Mouse (Mus musculus) intestine, postnatal 0 days (tissue): ENCODE measurements around the gene Igfbp3. TPM values are rescaled to one million over a fixed set of nuclear protein-coding genes. Genes with fewer than 3 reads are reported as not detected.
A peak's percentile ranks its signal among the peaks of the same experiment; 100 is the strongest.

Source experiments
- ATAC-seq: fragments of 200-750 bp; cut with Nextera tagmentation; 2 replicates; pipeline ENCODE4 v1.8.0; 2017; ENCODE audit warnings: mild to moderate bottlenecking, moderate TSS enrichment, moderate library complexity
- H3K27ac ChIP-seq: fragments of 300-500 bp; sonication (generic); 2 replicates; pipeline ENCODE4 v1.5.1; 2014; ENCODE audit warnings: mild to moderate bottlenecking, low read depth, low read length, moderate library complexity
- H3K27me3 ChIP-seq: fragments of 300-500 bp; sonication (generic); replicated peaks from 2 replicates; pipeline ENCODE4 v1.6.1; 2014; ENCODE audit warnings: low read length, mixed read lengths; ENCODE audit not compliant: control insufficient read depth, insufficient read depth
- H3K36me3 ChIP-seq: fragments of 300-500 bp; sonication (generic); 2 replicates; pipeline ENCODE4 v1.6.1; 2014; ENCODE audit warnings: mild to moderate bottlenecking, moderate library complexity; ENCODE audit not compliant: control insufficient read depth, insufficient read depth
- H3K4me1 ChIP-seq: fragments of 300-500 bp; sonication (generic); replicated peaks from 2 replicates; pipeline ENCODE4 v1.6.1; 2014; ENCODE audit warnings: antibody characterized with exemption, low read length, mixed read lengths; ENCODE audit not compliant: control insufficient read depth, insufficient read depth
- H3K4me2 ChIP-seq: fragments of 300-500 bp; sonication (generic); replicated peaks from 2 replicates; pipeline ENCODE4 v1.6.1; 2014; ENCODE audit warnings: low read depth, mild to moderate bottlenecking, moderate library complexity
- H3K4me3 ChIP-seq: fragments of 300-500 bp; sonication (generic); 2 replicates; pipeline ENCODE4 v1.5.1; 2014; ENCODE audit warnings: low read depth, low read length
- H3K9ac ChIP-seq: fragments of 300-500 bp; sonication (generic); 2 replicates; pipeline ENCODE4 v1.6.1; 2014; ENCODE audit warnings: mild to moderate bottlenecking, low read depth, low read length
- H3K9me3 ChIP-seq: fragments of 300-500 bp; sonication (generic); 2 replicates; pipeline ENCODE4 v1.6.1; 2016; ENCODE audit warnings: mixed run types; ENCODE audit not compliant: control insufficient read depth
- CTCF ChIP-seq: sonication (generic); IDR thresholded peaks from 2 replicates; pipeline ENCODE4 v1.5.1; 2016; ENCODE audit warnings: low read depth, mild to moderate bottlenecking, control low read depth, antibody characterized with exemption, moderate library complexity
- WGBS: fragments of 180-500 bp; shearing (Covaris S2); extraction: QIAGEN DNeasy Blood & Tissue Kit; methylation state at CpG from one replicate; pipeline ENCODE4 v1.1.7; 2014; 5-methylcytosine and 5-hydroxymethylcytosine counted together
- polyA plus RNA-seq: library from polyadenylated mRNA; unstranded; fragments of >200 nt; fragmentation: Nextera tagmentation; extraction: Ambion mirVana; gene quantifications from 2 replicates; pipeline ENCODE4 v1.2.1, GENCODE M21; 2015

Igfbp3 gene
- polyA plus RNA-seq, 1 experiment from 2014 or later, result 52.7 TPM

DNA sequence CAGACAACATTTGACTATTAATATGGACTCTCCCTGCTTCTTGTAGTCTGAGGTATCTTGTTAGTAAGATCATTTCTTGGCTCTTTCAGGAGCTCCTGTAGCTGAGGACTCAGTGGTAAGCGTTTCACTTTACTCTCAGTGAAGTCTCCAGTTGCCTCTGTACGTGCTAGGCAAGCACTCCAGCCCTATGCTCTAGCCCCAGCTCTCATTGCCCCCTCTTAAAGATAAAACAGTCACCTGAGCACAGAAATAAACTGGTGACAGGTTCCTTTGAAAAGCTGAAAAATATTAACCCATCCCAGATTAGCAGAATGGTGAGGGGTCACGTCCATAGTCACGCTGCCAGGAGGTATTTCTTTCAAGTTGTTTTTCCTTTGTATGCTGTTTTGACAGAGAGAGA is 35.0 kb downstream of the Igfbp3 start:
- Histone ChIP-seq H3K27ac (no peak overlapping the region), H3K9ac (no peak overlapping the region), H3K4me1 (no peaks in the 10 kb centered on the region), H3K4me3 (no peak overlapping the region), H3K9me3 (no peaks in the 10 kb centered on the region), H3K4me2 (no peak overlapping the region), H3K36me3 (no peaks in the 10 kb centered on the region), H3K27me3 (no peaks in the 10 kb centered on the region)
- ATAC-seq, result no peak
- 29% methylated on average over 4 of the region's 4 CpGs for WGBS
- no peak for TF ChIP-seq CTCF

GRCm38 (mm10) chr11:7173664-7174063 is 40.1 kb downstream of the Igfbp3 start:
- ATAC-seq, result peak; percentile 64

DNA sequence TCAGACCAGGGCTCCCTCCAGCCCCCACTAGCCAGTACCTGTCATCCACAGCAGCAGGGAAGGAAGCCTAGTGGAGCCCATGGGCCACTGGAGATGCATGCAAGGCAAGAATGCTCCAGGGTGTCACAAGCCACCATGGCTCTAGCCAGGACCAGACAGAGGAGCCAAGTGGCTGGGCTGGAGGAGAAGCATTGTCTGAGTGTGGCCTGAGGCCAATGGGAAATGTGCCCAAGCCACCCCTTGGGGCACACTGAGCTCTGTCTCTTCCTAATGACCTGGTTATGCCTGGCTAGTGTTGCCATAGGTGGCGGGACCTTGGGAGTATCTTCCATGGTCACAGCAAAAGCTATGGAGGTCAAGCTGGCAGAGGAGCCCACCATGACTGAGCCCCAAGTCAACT is 44.1 kb downstream of the Igfbp3 start:
- H3K27ac ChIP-seq, result no peak overlapping the region
- ATAC-seq, result no peak
- TF ChIP-seq CTCF, result no peak
- H3K36me3 ChIP-seq, result no peaks in the 10 kb centered on the region
- H3K4me3 ChIP-seq, result no peak overlapping the region
- no peak overlapping the region for H3K4me2 ChIP-seq
- H3K4me1 ChIP-seq, result no peaks in the 10 kb centered on the region
- H3K27me3 ChIP-seq, result no peaks in the 10 kb centered on the region
- 92% methylated on average over 1 of the region's 1 CpGs for WGBS
- H3K9ac ChIP-seq, result no peak overlapping the region
- no peaks in the 10 kb centered on the region for H3K9me3 ChIP-seq

More at GRCm38 (mm10) chr11:7173664-7174063, 40.1 kb downstream of the Igfbp3 start:
- Histone ChIP-seq H3K9ac (no peak overlapping the region), H3K9me3 (no peaks in the 10 kb centered on the region), H3K36me3 (no peaks in the 10 kb centered on the region), H3K27ac (no peak overlapping the region), H3K4me1 (no peaks in the 10 kb centered on the region), H3K4me2 (no peak overlapping the region), H3K4me3 (no peak overlapping the region), H3K27me3 (no peaks in the 10 kb centered on the region)
- WGBS, result 40% methylated on average over 6 of the region's 6 CpGs
- TF ChIP-seq CTCF, result no peak

DNA sequence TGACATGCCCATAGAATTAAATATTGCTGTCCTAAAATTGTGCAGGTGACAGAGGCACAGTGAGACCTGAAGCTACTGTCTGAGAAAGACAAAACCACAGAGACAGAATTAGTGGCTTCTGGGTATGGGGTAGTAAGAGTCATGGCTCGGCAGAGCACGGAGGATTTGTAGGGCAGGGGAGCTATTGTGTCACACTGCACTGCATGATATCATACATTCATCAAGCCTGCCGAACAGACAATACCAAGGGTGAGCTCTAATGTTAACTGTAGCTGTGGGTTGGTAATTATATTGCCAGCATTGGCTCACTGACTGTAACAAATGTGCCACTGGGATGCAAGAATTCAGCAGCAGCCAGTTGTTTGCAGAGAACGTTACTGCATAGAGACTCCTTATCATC is 49.3 kb downstream of the Igfbp3 start:
- no peaks in the 10 kb centered on the region for H3K36me3 ChIP-seq
- TF ChIP-seq CTCF, result no peak
- H3K27me3 ChIP-seq, result no peaks in the 10 kb centered on the region
- WGBS, result 87% methylated on average over 4 of the region's 4 CpGs
- no peaks in the 10 kb centered on the region for H3K9me3 ChIP-seq
- no peaks in the 10 kb centered on the region; the same call in 1 of the 2 replicates for H3K4me1 ChIP-seq
- H3K4me3 ChIP-seq, result no peak overlapping the region
- H3K4me2 ChIP-seq, result no peak overlapping the region
- no peak overlapping the region for H3K27ac ChIP-seq
- no peak for ATAC-seq
- no peak overlapping the region for H3K9ac ChIP-seq

DNA sequence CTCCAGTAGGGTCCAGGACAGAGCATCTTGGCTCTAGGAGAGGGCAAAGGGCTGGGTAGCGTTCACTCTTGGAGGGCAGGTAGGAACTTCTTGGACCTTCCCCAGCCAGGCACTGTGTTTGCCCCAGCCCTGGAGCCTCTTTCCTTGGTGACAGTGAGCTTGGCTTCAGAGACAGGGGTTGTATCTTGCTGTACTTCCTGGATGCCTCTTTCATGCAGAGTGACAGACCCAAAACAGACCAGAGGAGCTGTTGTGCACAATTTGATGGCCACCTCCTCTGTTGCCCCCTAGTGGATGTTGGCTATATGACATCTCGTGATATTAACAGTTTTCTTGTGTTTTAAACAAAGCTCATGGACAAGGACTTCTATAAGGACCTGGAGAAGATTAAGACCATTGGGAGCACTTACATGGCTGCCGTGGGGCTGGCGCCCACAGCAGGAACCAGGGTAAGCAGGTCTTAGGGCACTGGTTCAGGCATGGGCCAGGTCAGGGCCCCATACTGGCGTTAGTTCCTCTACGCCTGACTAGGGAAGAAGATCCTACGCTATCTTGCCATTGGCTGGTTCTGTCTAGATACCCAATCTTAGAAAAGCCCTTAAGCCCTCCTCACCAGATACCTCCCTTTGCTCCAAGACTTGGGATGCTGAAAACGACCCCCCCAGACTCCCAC is 52.1 kb downstream of the Igfbp3 start:
- ATAC-seq, result no peak
- no peaks in the 10 kb centered on the region; the same call in 1 of the 2 replicates for H3K4me1 ChIP-seq
- 81% methylated on average over 8 of the region's 8 CpGs for WGBS
- H3K27me3 ChIP-seq, result no peaks in the 10 kb centered on the region
- no peak overlapping the region for H3K9ac ChIP-seq
- H3K36me3 ChIP-seq, result no peaks in the 10 kb centered on the region
- H3K4me3 ChIP-seq, result no peak overlapping the region
- no peak overlapping the region for H3K4me2 ChIP-seq
- H3K27ac ChIP-seq, result no peak overlapping the region
- TF ChIP-seq CTCF, result peak; percentile 89
- no peaks in the 10 kb centered on the region for H3K9me3 ChIP-seq

GRCm38 (mm10) chr11:7160637-7161101 is 53.1 kb downstream of the Igfbp3 start:
- Histone ChIP-seq H3K4me2 (no peak overlapping the region), H3K27ac (no peak overlapping the region), H3K36me3 (no peaks in the 10 kb centered on the region), H3K27me3 (no peaks in the 10 kb centered on the region), H3K9ac (no peak overlapping the region), H3K9me3 (no peaks in the 10 kb centered on the region), H3K4me1 (no peaks in the 10 kb centered on the region; the same call in 1 of the 2 replicates), H3K4me3 (no peak overlapping the region)
- ATAC-seq, result no peak
- 39% methylated on average over 4 of the region's 4 CpGs for WGBS
- no peak for TF ChIP-seq CTCF
